Mouse (Mus musculus): ENCODE data around the gene H2al1h. TPM values are rescaled to one million over a fixed set of nuclear protein-coding genes. Genes with fewer than 3 reads are reported as not detected.
"Not testable (repeated sequence)": the region's sequence is repeated elsewhere in the genome, so short reads cannot be mapped to it uniquely, and the experiment has no call there.

H2al1h gene
- not detected in 2 replicates for polyA plus RNA-seq (2016; fragmentation: Nextera tagmentation; extraction: Ambion mirVana)

- DNase-seq (ENCODE audit: low spot score); H3K36me3 ChIP-seq; H3K4me3 ChIP-seq; H3K4me1 ChIP-seq; H3K9me3 ChIP-seq (replicated peaks); H3K27me3 ChIP-seq (ENCODE audit: low read depth, poor library complexity, severe bottlenecking); H3K27ac ChIP-seq: not testable (repeated sequence)
- WGBS = no CpG with 5 or more reads among the region's 6 CpGs
These were observed at the start of gene H2al1h for GRCm38 (mm10) chrX:11321192-11321591. H2al1h (plus strand) TSS chrX:11321492.

- peaks cover 95% of the 10 kb centered on the region for H3K27me3 ChIP-seq (ENCODE audit: low read depth, poor library complexity, severe bottlenecking)
- H3K4me1 ChIP-seq = no peaks in the 10 kb centered on the region; the same call in 1 of the 2 replicates
- no peak for DNase-seq (ENCODE audit: low spot score)
- no peak overlapping the region for H3K27ac ChIP-seq
- whole genome bisulfite sequencing = 89% methylated on average over 3 of the region's 3 CpGs
- H3K36me3 ChIP-seq = no peaks in the 10 kb centered on the region
- H3K4me3 ChIP-seq = no peak overlapping the region
- no peaks in the 10 kb centered on the region for H3K9me3 ChIP-seq (replicated peaks)
These were observed 48.1 kb upstream of the H2al1h start for GRCm38 (mm10) chrX:11273190-11273589.

GRCm38 (mm10) chrX:11277083-11277482 lies 44.2 kb upstream of the H2al1h start:
- WGBS = 89% methylated on average over 6 of the region's 6 CpGs
- no peak for DNase-seq (ENCODE audit: low spot score)
- Histone ChIP-seq H3K9me3 (replicated peaks) (no peaks in the 10 kb centered on the region), H3K27ac (no peak overlapping the region), H3K36me3 (no peaks in the 10 kb centered on the region), H3K27me3 (ENCODE audit: low read depth, poor library complexity, severe bottlenecking) (peaks cover 93% of the 10 kb centered on the region), H3K4me3 (no peak overlapping the region), H3K4me1 (no peaks in the 10 kb centered on the region)

DNA sequence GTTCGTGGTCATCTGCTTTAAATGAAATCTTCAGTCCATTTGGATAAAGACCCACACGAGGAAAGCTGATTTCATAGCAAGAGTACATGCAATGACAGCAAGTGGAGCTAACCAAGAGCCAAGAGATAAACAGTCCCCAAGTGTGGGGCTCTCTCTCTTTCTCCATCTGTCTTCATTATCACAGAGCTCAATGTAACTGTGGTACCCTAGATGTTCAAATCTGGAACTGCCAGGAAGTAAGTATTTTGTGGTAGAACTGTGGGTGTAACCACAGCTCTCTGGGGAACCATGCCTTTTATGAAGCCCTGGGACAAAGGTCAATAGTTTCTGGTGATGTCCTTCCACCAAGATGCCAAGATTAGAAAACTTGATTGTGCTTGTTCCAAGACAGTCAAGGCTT lies 40.6 kb upstream of the H2al1h start:
- no peak overlapping the region for H3K4me3 ChIP-seq
- peaks cover 66% of the 10 kb centered on the region for H3K27me3 ChIP-seq (ENCODE audit: low read depth, poor library complexity, severe bottlenecking)
- H3K27ac ChIP-seq = no peak overlapping the region
- no peaks in the 10 kb centered on the region for H3K9me3 ChIP-seq (replicated peaks)
- DNase-seq (ENCODE audit: low spot score) = no peak
- WGBS = 93% methylated on average over 2 of the region's 2 CpGs
- H3K4me1 ChIP-seq = no peaks in the 10 kb centered on the region
- H3K36me3 ChIP-seq = no peaks in the 10 kb centered on the region

GRCm38 (mm10) chrX:11288306-11288882 lies 32.9 kb upstream of the H2al1h start:
- Histone ChIP-seq H3K4me3 (no peak overlapping the region), H3K27ac (no peak overlapping the region), H3K27me3 (ENCODE audit: low read depth, poor library complexity, severe bottlenecking) (peaks cover 73% of the 10 kb centered on the region), H3K4me1 (no peaks in the 10 kb centered on the region), H3K36me3 (no peaks in the 10 kb centered on the region), H3K9me3 (replicated peaks) (no peaks in the 10 kb centered on the region)
- WGBS = 82% methylated on average over 14 of the region's 14 CpGs
- DNase-seq (ENCODE audit: low spot score) = no peak

DNA sequence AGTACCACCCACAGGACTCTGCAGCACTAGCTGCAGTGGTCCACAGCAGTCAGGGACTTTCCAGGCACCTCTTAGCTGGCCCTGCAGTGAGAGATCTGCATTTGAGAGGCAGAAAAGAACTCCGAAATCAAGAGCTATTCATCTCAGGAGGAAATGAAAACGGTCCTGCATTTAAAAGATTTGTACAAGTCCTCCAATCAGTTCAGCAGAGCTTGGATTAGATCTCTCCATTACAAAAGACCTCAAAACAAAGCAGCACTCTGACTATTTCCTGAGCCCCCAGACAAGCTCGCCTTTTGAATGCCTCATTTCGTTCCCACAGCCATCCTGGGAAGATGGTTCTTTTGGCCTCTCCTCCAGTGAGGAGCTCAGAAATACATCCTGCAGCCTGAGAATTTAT lies 32.0 kb upstream of the H2al1h start:
- Histone ChIP-seq H3K4me1 (no peaks in the 10 kb centered on the region), H3K4me3 (no peak overlapping the region), H3K27ac (no peak overlapping the region), H3K27me3 (ENCODE audit: low read depth, poor library complexity, severe bottlenecking) (peaks cover 82% of the 10 kb centered on the region), H3K36me3 (no peaks in the 10 kb centered on the region), H3K9me3 (replicated peaks) (no peaks in the 10 kb centered on the region)
- WGBS = 82% methylated on average over 4 of the region's 4 CpGs
- no peak for DNase-seq (ENCODE audit: low spot score)

GRCm38 (mm10) chrX:11298957-11299356 lies 22.3 kb upstream of the H2al1h start, which contains the start of gene H2al1a:
H2al1a (plus strand) TSS chrX:11299257.
- peaks cover 40% of the 10 kb centered on the region; the same call in 1 of the 2 replicates for H3K27me3 ChIP-seq (ENCODE audit: low read depth, poor library complexity, severe bottlenecking)
- H3K36me3 ChIP-seq; H3K4me3 ChIP-seq; H3K9me3 ChIP-seq (replicated peaks); DNase-seq (ENCODE audit: low spot score); H3K4me1 ChIP-seq; H3K27ac ChIP-seq: not testable (repeated sequence)
- no CpG with 5 or more reads among the region's 3 CpGs for WGBS

DNA sequence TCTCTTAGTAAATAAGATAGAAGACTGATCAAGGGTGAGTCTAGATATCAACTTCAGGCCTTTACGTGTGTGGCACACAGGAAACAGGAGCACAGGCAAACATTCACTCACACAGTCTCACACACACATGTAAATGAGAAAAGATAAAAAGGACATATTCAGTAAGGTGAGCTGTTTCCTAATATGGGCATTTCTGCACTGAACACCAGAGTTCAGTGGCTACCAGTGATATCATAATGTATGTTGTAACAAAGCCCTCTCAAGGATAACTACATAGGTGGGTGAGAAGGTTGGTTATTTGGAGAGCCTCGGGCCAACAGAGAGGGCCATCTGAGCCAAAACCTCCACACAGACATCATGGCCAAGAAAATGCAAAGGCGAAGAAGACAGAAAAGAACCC lies 19.2 kb upstream of the H2al1h start, which contains the start of gene H2al1b:
Gene H2al1b, plus strand, starts transcription at position 301 of the 400 bp plus-strand sequence.
- H3K36me3 ChIP-seq; H3K9me3 ChIP-seq (replicated peaks); DNase-seq (ENCODE audit: low spot score); H3K4me1 ChIP-seq; H3K27ac ChIP-seq; H3K4me3 ChIP-seq; H3K27me3 ChIP-seq (ENCODE audit: low read depth, poor library complexity, severe bottlenecking): not testable (repeated sequence)
- WGBS = 100% methylated on average over 1 of the region's 3 CpGs

DNA sequence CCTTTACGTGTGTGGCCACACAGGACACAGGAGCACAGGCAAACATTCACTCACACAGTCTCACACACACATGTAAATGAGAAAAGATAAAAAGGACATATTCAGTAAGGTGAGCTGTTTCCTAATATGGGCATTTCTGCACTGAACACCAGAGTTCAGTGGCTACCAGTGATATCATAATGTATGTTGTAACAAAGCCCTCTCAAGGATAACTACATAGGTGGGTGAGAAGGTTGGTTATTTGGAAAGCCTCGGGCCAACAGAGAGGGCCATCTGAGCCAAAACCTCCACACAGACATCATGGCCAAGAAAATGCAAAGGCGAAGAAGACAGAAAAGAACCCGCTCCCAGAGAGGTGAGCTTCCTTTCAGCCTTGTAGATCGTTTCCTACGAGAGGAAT lies 15.9 kb upstream of the H2al1h start, which contains the start of gene H2al1c:
Gene H2al1c, plus strand, starts transcription at position 301 of the 400 bp plus-strand sequence.
- H3K36me3 ChIP-seq; H3K9me3 ChIP-seq (replicated peaks); H3K4me1 ChIP-seq; H3K27me3 ChIP-seq (ENCODE audit: low read depth, poor library complexity, severe bottlenecking); H3K27ac ChIP-seq; DNase-seq (ENCODE audit: low spot score); H3K4me3 ChIP-seq: not testable (repeated sequence)
- WGBS = 92% methylated on average over 1 of the region's 6 CpGs

GRCm38 (mm10) chrX:11308524-11308923 lies 12.8 kb upstream of the H2al1h start, which contains the start of gene H2al1d:
H2al1d (plus strand) TSS chrX:11308824.
- not testable (repeated sequence) for H3K9me3 ChIP-seq (replicated peaks); DNase-seq (ENCODE audit: low spot score); H3K4me1 ChIP-seq; H3K27me3 ChIP-seq (ENCODE audit: low read depth, poor library complexity, severe bottlenecking); H3K36me3 ChIP-seq; H3K27ac ChIP-seq; H3K4me3 ChIP-seq
- WGBS = no CpG with 5 or more reads among the region's 6 CpGs

GRCm38 (mm10) chrX:11311634-11312033 lies 9.7 kb upstream of the H2al1h start, which contains the start of gene H2al1e:
H2al1e (plus strand) TSS chrX:11311934.
- no CpG with 5 or more reads among the region's 3 CpGs for WGBS

GRCm38 (mm10) chrX:11314858-11315257 lies 6.4 kb upstream of the H2al1h start, which contains the start of gene H2al1f:
H2al1f (plus strand) TSS chrX:11315158.
- H3K4me1 ChIP-seq; H3K4me3 ChIP-seq; H3K27me3 ChIP-seq (ENCODE audit: low read depth, poor library complexity, severe bottlenecking); DNase-seq (ENCODE audit: low spot score); H3K9me3 ChIP-seq (replicated peaks); H3K36me3 ChIP-seq; H3K27ac ChIP-seq: not testable (repeated sequence)
- no CpG with 5 or more reads among the region's 6 CpGs for WGBS

More at GRCm38 (mm10) chrX:11311634-11312033, 9.7 kb upstream of the H2al1h start, which contains the start of gene H2al1e:
- not testable (repeated sequence) for H3K27me3 ChIP-seq (ENCODE audit: low read depth, poor library complexity, severe bottlenecking); H3K4me3 ChIP-seq; H3K9me3 ChIP-seq (replicated peaks); DNase-seq (ENCODE audit: low spot score); H3K4me1 ChIP-seq; H3K27ac ChIP-seq; H3K36me3 ChIP-seq

DNA sequence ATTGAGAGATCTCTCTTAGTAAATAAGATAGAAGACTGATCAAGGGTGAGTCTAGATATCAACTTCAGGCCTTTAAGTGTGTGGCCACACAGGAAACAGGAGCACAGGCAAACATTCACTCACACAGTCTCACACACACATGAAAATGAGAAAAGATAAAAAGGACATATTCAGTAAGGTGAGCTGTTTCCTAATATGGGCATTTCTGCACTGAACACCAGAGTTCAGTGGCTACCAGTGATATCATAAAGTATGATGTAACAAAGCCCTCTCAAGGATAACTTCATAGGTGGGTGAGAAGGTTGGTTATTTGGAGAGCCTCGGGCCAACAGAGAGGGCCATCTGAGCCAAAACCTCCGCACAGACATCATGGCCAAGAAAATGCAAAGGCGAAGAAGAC lies 3.3 kb upstream of the H2al1h start, which contains the start of gene H2al1g:
Gene H2al1g, plus strand, starts transcription at position 301 of the 400 bp plus-strand sequence.
- not testable (repeated sequence) for DNase-seq (ENCODE audit: low spot score); H3K4me3 ChIP-seq
- WGBS = no CpG with 5 or more reads among the region's 3 CpGs

More for the DNA sequence above, 3.3 kb upstream of the H2al1h start, which contains the start of gene H2al1g:
- H3K36me3 ChIP-seq; H3K9me3 ChIP-seq (replicated peaks); H3K4me1 ChIP-seq; H3K27ac ChIP-seq; H3K27me3 ChIP-seq (ENCODE audit: low read depth, poor library complexity, severe bottlenecking): not testable (repeated sequence)

Measured in limb, embryonic 10.5 days (tissue).